Mouse (Mus musculus) liver, adult 2 months (tissue): ENCODE results near the gene H2-Aa.

Source experiments
- CTCF ChIP-seq: fragments of 200-500 bp; IDR thresholded peaks from 2 replicates; pipeline ENCODE4 v1.5.1; 2011; ENCODE audit warnings: low read depth, low read length, control low read depth
- POLR2A ChIP-seq: fragments of 200-500 bp; IDR thresholded peaks from 2 replicates; pipeline ENCODE4 v1.6.1; 2011; ENCODE audit warnings: low read length, control low read depth; ENCODE audit not compliant: insufficient read depth; ENCODE audit errors: extremely low read depth

- TF ChIP-seq CTCF (no peak), POLR2A (no peak)
These were observed 48.0 kb downstream of the H2-Aa start for GRCm38 (mm10) chr17:34239601-34240041.
